Mouse (Mus musculus): ENCODE results near the gene Dnah8. TPM values are rescaled to one million over a fixed set of nuclear protein-coding genes. Genes with fewer than 3 reads are reported as not detected.

The Dnah8 gene
- polyA plus RNA-seq, 1 experiment from 2014 or later = 6.1 TPM

- no peak for ATAC-seq (ENCODE audit: borderline replicate concordance, extremely low read depth, low FRiP score, low TSS enrichment)
- Histone ChIP-seq H3K4me2 (no peak overlapping the region), H3K4me1 (no peaks in the 10 kb centered on the region), H3K9ac (no peak overlapping the region), H3K36me3 (no peaks in the 10 kb centered on the region), H3K27me3 (no peaks in the 10 kb centered on the region), H3K27ac (no peak overlapping the region), H3K9me3 (no peaks in the 10 kb centered on the region), H3K4me3 (no peak overlapping the region)
- WGBS = 87% methylated on average over 6 of the region's 6 CpGs
These were observed 48.9 kb downstream of the Dnah8 start for GRCm38 (mm10) chr17:30673023-30673422.

- no peak for ATAC-seq (ENCODE audit: borderline replicate concordance, extremely low read depth, low FRiP score, low TSS enrichment)
- Histone ChIP-seq H3K36me3 (no peaks in the 10 kb centered on the region), H3K27ac (no peak overlapping the region), H3K4me2 (no peak overlapping the region), H3K4me1 (no peaks in the 10 kb centered on the region), H3K9ac (no peak overlapping the region), H3K9me3 (no peaks in the 10 kb centered on the region), H3K27me3 (no peaks in the 10 kb centered on the region), H3K4me3 (no peak overlapping the region)
- 56% methylated on average over 9 of the region's 9 CpGs for WGBS
These were observed 51.0 kb downstream of the Dnah8 start for GRCm38 (mm10) chr17:30675021-30675740.

- WGBS = 86% methylated on average over 10 of the region's 10 CpGs
- ATAC-seq (ENCODE audit: borderline replicate concordance, extremely low read depth, low FRiP score, low TSS enrichment) = no peak
- H3K9ac ChIP-seq = no peak overlapping the region
- H3K4me3 ChIP-seq = no peak overlapping the region
- no peak overlapping the region for H3K27ac ChIP-seq
- no peak overlapping the region for H3K4me2 ChIP-seq
- H3K27me3 ChIP-seq = no peaks in the 10 kb centered on the region
- H3K36me3 ChIP-seq = no peaks in the 10 kb centered on the region
- no peaks in the 10 kb centered on the region for H3K9me3 ChIP-seq
- H3K4me1 ChIP-seq = no peaks in the 10 kb centered on the region
These were observed 54.4 kb downstream of the Dnah8 start for GRCm38 (mm10) chr17:30678523-30678922.

GRCm38 (mm10) chr17:30679612-30680011 lies 55.5 kb downstream of the Dnah8 start:
- no peak overlapping the region for H3K9ac ChIP-seq
- no peak for ATAC-seq (ENCODE audit: borderline replicate concordance, extremely low read depth, low FRiP score, low TSS enrichment)
- H3K4me3 ChIP-seq = no peak overlapping the region
- 96% methylated on average over 4 of the region's 4 CpGs for WGBS
- H3K36me3 ChIP-seq = no peaks in the 10 kb centered on the region
- no peak overlapping the region for H3K27ac ChIP-seq
- H3K4me2 ChIP-seq = no peak overlapping the region
- no peaks in the 10 kb centered on the region for H3K4me1 ChIP-seq
- H3K27me3 ChIP-seq = no peaks in the 10 kb centered on the region
- H3K9me3 ChIP-seq = no peaks in the 10 kb centered on the region

GRCm38 (mm10) chr17:30681604-30682003 lies 57.5 kb downstream of the Dnah8 start:
- Histone ChIP-seq H3K9me3 (no peaks in the 10 kb centered on the region), H3K36me3 (no peaks in the 10 kb centered on the region), H3K9ac (no peak overlapping the region), H3K4me2 (no peak overlapping the region), H3K4me3 (no peak overlapping the region), H3K4me1 (no peaks in the 10 kb centered on the region), H3K27ac (no peak overlapping the region), H3K27me3 (no peaks in the 10 kb centered on the region)
- ATAC-seq (ENCODE audit: borderline replicate concordance, extremely low read depth, low FRiP score, low TSS enrichment) = no peak
- WGBS = 18% methylated on average over 5 of the region's 5 CpGs

GRCm38 (mm10) chr17:30690181-30690580 lies 66.0 kb downstream of the Dnah8 start:
- ATAC-seq (ENCODE audit: borderline replicate concordance, extremely low read depth, low FRiP score, low TSS enrichment) = no peak
- H3K27me3 ChIP-seq = no peaks in the 10 kb centered on the region
- H3K4me2 ChIP-seq = no peak overlapping the region
- H3K9ac ChIP-seq = no peak overlapping the region
- WGBS = 78% methylated on average over 8 of the region's 8 CpGs
- no peak overlapping the region for H3K4me3 ChIP-seq
- H3K27ac ChIP-seq = no peak overlapping the region
- H3K36me3 ChIP-seq = no peaks in the 10 kb centered on the region
- no peaks in the 10 kb centered on the region for H3K4me1 ChIP-seq
- no peaks in the 10 kb centered on the region for H3K9me3 ChIP-seq

- no peak overlapping the region for H3K4me2 ChIP-seq
- H3K36me3 ChIP-seq = no peaks in the 10 kb centered on the region
- no peak overlapping the region for H3K27ac ChIP-seq
- no peaks in the 10 kb centered on the region for H3K4me1 ChIP-seq
- 60% methylated on average over 2 of the region's 2 CpGs for WGBS
- no peak overlapping the region for H3K4me3 ChIP-seq
- H3K9me3 ChIP-seq = no peaks in the 10 kb centered on the region
- ATAC-seq (ENCODE audit: borderline replicate concordance, extremely low read depth, low FRiP score, low TSS enrichment) = no peak
- no peaks in the 10 kb centered on the region for H3K27me3 ChIP-seq
- no peak overlapping the region for H3K9ac ChIP-seq
These were observed 67.3 kb downstream of the Dnah8 start for GRCm38 (mm10) chr17:30691481-30691880.

- Histone ChIP-seq H3K27ac (no peak overlapping the region), H3K4me1 (no peaks in the 10 kb centered on the region), H3K27me3 (no peaks in the 10 kb centered on the region), H3K4me2 (no peak overlapping the region), H3K9me3 (no peaks in the 10 kb centered on the region), H3K9ac (no peak overlapping the region), H3K4me3 (no peak overlapping the region), H3K36me3 (no peaks in the 10 kb centered on the region)
- 75% methylated on average over 9 of the region's 9 CpGs for WGBS
- no peak for ATAC-seq (ENCODE audit: borderline replicate concordance, extremely low read depth, low FRiP score, low TSS enrichment)
These were observed 70.1 kb downstream of the Dnah8 start for GRCm38 (mm10) chr17:30694281-30694680.

- ATAC-seq (ENCODE audit: borderline replicate concordance, extremely low read depth, low FRiP score, low TSS enrichment) = no peak
- Histone ChIP-seq H3K4me3 (no peak overlapping the region), H3K36me3 (no peaks in the 10 kb centered on the region), H3K4me1 (no peaks in the 10 kb centered on the region), H3K27ac (no peak overlapping the region), H3K9ac (no peak overlapping the region), H3K27me3 (no peaks in the 10 kb centered on the region), H3K4me2 (no peak overlapping the region), H3K9me3 (no peaks in the 10 kb centered on the region)
- 61% methylated on average over 3 of the region's 3 CpGs for WGBS
These were observed 90.6 kb downstream of the Dnah8 start for GRCm38 (mm10) chr17:30714732-30715131.

GRCm38 (mm10) chr17:30718197-30718596 lies 94.0 kb downstream of the Dnah8 start:
- no peak overlapping the region for H3K27ac ChIP-seq
- H3K27me3 ChIP-seq = no peaks in the 10 kb centered on the region
- H3K9me3 ChIP-seq = no peaks in the 10 kb centered on the region
- H3K4me2 ChIP-seq = no peak overlapping the region
- WGBS = 90% methylated on average over 7 of the region's 7 CpGs
- no peak for ATAC-seq (ENCODE audit: borderline replicate concordance, extremely low read depth, low FRiP score, low TSS enrichment)
- H3K4me1 ChIP-seq = no peaks in the 10 kb centered on the region
- no peak overlapping the region for H3K9ac ChIP-seq
- no peaks in the 10 kb centered on the region for H3K36me3 ChIP-seq
- H3K4me3 ChIP-seq = no peak overlapping the region

- no peak overlapping the region for H3K4me2 ChIP-seq
- H3K9ac ChIP-seq = no peak overlapping the region
These were observed 94.9 kb downstream of the Dnah8 start for GRCm38 (mm10) chr17:30719031-30719430.

GRCm38 (mm10) chr17:30727788-30728187 lies 103.6 kb downstream of the Dnah8 start:
- Histone ChIP-seq H3K36me3 (no peaks in the 10 kb centered on the region), H3K27ac (no peak overlapping the region), H3K27me3 (no peaks in the 10 kb centered on the region), H3K9me3 (no peaks in the 10 kb centered on the region), H3K9ac (no peak overlapping the region), H3K4me2 (no peak overlapping the region), H3K4me3 (no peak overlapping the region), H3K4me1 (no peaks in the 10 kb centered on the region)
- 53% methylated on average over 4 of the region's 4 CpGs for WGBS
- no peak for ATAC-seq (ENCODE audit: borderline replicate concordance, extremely low read depth, low FRiP score, low TSS enrichment)

More at GRCm38 (mm10) chr17:30719031-30719430, 94.9 kb downstream of the Dnah8 start:
- 84% methylated on average over 5 of the region's 5 CpGs for WGBS
- Histone ChIP-seq H3K9me3 (no peaks in the 10 kb centered on the region), H3K4me3 (no peak overlapping the region), H3K36me3 (no peaks in the 10 kb centered on the region), H3K27me3 (no peaks in the 10 kb centered on the region), H3K27ac (no peak overlapping the region), H3K4me1 (no peaks in the 10 kb centered on the region)
- ATAC-seq (ENCODE audit: borderline replicate concordance, extremely low read depth, low FRiP score, low TSS enrichment) = no peak

GRCm38 (mm10) chr17:30732736-30733135 lies 108.6 kb downstream of the Dnah8 start:
- 52% methylated on average over 3 of the region's 3 CpGs for WGBS
- no peaks in the 10 kb centered on the region for H3K4me1 ChIP-seq
- no peaks in the 10 kb centered on the region for H3K27me3 ChIP-seq
- no peak overlapping the region for H3K9ac ChIP-seq
- no peaks in the 10 kb centered on the region for H3K9me3 ChIP-seq
- H3K27ac ChIP-seq = 0 out of 2 replicates have a peak overlapping the region, but pooled peaks have one; percentile 8
- H3K36me3 ChIP-seq = no peaks in the 10 kb centered on the region
- no peak overlapping the region for H3K4me2 ChIP-seq
- ATAC-seq (ENCODE audit: borderline replicate concordance, extremely low read depth, low FRiP score, low TSS enrichment) = no peak
- no peak overlapping the region for H3K4me3 ChIP-seq
